Mouse (Mus musculus): ENCODE measurements around the gene Serpina1f. TPM values are rescaled to one million over a fixed set of nuclear protein-coding genes. Genes with fewer than 3 reads are reported as not detected.

The Serpina1f gene
- 0.26 and 1.5 TPM in 2 replicates for polyA plus RNA-seq (2012; rRNA removed; ENCODE audit: low replicate concordance)

GRCm38 (mm10) chr12:103695429-103695828 lies at the start of gene Serpina1f:
Gene Serpina1f (minus strand): TSS chr12:103695529.

GRCm38 (mm10) chr12:103676039-103676438 lies 19.3 kb downstream of the Serpina1f start, which contains the start of gene Serpina16:
Gene Serpina16 (minus strand): TSS chr12:103676139.

GRCm38 (mm10) chr12:103656848-103657626 lies 38.3 kb downstream of the Serpina1f start, which contains the start of gene Serpina6:
Gene Serpina6 (minus strand): TSS chr12:103657212.

Other genes starting within 250 kb of the Serpina1f start
- gene Ifi27l2b, start 238.3 kb downstream of the Serpina1f start, polyA plus RNA-seq (2012; rRNA removed; ENCODE audit: low replicate concordance) = 0.14 and 0.18 TPM in 2 replicates
- 1.2 and 1.5 TPM in 2 replicates for gene Ppp4r4, start 163.2 kb downstream of the Serpina1f start, polyA plus RNA-seq (2012; rRNA removed; ENCODE audit: low replicate concordance)
- gene Serpina10, start 64.1 kb downstream of the Serpina1f start, polyA plus RNA-seq (2012; rRNA removed; ENCODE audit: low replicate concordance) = not detected in 2 replicates
- gene Serpina6, start 38.3 kb downstream of the Serpina1f start, polyA plus RNA-seq (2012; rRNA removed; ENCODE audit: low replicate concordance) = 0.18 TPM in 1 of 2 replicates, not detected in the other
- 0.11 and 0.78 TPM in 2 replicates for gene Serpina16, start 19.4 kb downstream of the Serpina1f start, polyA plus RNA-seq (2012; rRNA removed; ENCODE audit: low replicate concordance)
- gene Serpina1d, start 78.1 kb upstream of the Serpina1f start, polyA plus RNA-seq (2012; rRNA removed; ENCODE audit: low replicate concordance) = 2.2 TPM in 2 replicates
- 3.1 and 102 TPM in 2 replicates for gene Serpina1b, start 134.8 kb upstream of the Serpina1f start, polyA plus RNA-seq (2012; rRNA removed; ENCODE audit: low replicate concordance)
- gene Serpina1a, start 168.0 kb upstream of the Serpina1f start, polyA plus RNA-seq (2012; rRNA removed; ENCODE audit: low replicate concordance) = 2.2 and 41.6 TPM in 2 replicates
- 1.8 and 16.9 TPM in 2 replicates for gene Serpina1c, start 209.4 kb upstream of the Serpina1f start, polyA plus RNA-seq (2012; rRNA removed; ENCODE audit: low replicate concordance)